Mouse (Mus musculus): Measurements from ENCODE around the gene Hipk3.

GRCm38 (mm10) chr2:104482156-104482555, 12.1 kb downstream of the Hipk3 start:
- TF ChIP-seq CTCF (IDR thresholded peaks at IDR 0.05; ENCODE audit: low read depth, low read length) (no peak), TAL1 (conservative IDR thresholded peaks at IDR 0.05; ENCODE audit: low read depth, low read length) (no peak), POLR2AphosphoS5 (IDR thresholded peaks at IDR 0.05; ENCODE audit: insufficient replicate concordance, low read depth, low read length) (no peak), GATA1 (IDR thresholded peaks at IDR 0.05; ENCODE audit: borderline replicate concordance, low read length) (no peak)

All from G1E (cell line).